Mouse (Mus musculus): ENCODE results near the gene Bcr. TPM values are rescaled to one million over a fixed set of nuclear protein-coding genes. Genes with fewer than 3 reads are reported as not detected.

The Bcr gene
- total RNA-seq, 2 experiments from 2014 or later: 7.3 to 10.5 TPM

DNA sequence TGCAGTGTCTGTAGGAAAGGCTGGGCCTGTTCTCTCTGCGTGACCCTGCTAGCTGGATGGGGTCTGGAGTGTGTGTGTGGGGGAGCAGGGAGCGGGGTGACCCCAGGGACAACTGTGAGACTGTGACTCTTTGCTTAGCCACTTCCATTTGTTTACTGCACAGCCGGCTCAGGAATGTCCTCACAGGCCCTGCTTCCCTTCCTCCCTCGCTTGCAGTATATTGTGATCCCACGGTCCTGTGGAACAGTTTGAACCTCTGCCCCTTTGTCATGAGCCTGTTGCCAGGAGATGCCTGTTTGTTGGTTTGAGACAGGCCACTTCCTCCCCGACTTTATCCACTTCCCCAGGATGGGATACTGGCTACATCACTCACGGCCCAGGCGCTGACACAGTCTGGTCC is 116.1 kb downstream of the Bcr start:
- DNase-seq (ENCODE audit: low spot score in 2 of 2): no peak

- no peak for DNase-seq (ENCODE audit: low spot score in 2 of 2)
Observed at GRCm38 (mm10) chr10:75178911-75179310, 118.5 kb downstream of the Bcr start.

GRCm38 (mm10) chr10:75182151-75182774 is 121.9 kb downstream of the Bcr start:
- DNase-seq (ENCODE audit: low spot score in 2 of 2): peak; percentile 55 to 70

DNA sequence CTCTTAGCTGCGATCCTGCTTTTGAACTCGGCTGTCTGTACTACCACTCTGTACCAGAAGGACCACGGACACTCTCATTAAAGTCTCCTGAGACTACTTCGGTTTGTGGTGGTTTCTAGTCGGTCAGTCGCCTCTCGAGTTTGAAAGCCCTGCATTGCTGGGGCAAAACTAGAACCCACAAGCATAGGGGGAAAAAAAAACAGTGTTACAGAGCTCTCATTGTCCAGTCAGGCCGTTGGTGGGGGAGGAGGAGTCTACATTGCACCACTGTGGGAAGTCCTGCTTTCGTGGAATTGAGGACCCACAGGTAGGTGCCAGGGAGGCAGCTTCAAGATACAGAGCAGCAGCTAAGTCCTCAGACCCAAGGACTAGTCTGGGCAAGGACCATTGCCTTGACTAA is 124.4 kb downstream of the Bcr start:
- DNase-seq (ENCODE audit: low spot score in 2 of 2): no peak

DNA sequence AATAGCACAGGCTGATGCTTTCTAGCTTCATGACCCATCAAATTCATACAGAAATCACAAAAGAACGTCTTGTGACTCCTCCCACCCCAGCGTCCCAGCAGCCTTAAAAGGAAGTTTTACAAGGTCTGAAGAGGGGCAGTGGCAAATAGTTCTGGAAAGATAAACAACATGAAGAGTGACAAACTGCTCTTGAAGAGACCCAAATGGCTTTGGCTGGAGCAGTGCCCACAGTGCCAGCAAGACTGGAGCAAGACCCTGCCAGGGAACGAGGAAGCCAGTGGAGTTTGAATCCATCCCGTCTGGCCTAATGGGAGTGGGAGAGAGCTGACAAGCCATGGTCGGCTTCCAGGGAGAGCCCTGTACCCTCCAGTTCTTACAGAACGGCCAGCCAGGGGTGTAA is 126.2 kb downstream of the Bcr start:
- peak in 1 of 2 experiments; percentile 13 for DNase-seq (ENCODE audit: low spot score in 2 of 2)

GRCm38 (mm10) chr10:75187366-75188056 is 127.1 kb downstream of the Bcr start:
- peak in 1 of 2 experiments; percentile 9 for DNase-seq (ENCODE audit: low spot score in 2 of 2)

GRCm38 (mm10) chr10:75191647-75192046 is 131.3 kb downstream of the Bcr start:
- DNase-seq (ENCODE audit: low spot score in 2 of 2): no peak

DNA sequence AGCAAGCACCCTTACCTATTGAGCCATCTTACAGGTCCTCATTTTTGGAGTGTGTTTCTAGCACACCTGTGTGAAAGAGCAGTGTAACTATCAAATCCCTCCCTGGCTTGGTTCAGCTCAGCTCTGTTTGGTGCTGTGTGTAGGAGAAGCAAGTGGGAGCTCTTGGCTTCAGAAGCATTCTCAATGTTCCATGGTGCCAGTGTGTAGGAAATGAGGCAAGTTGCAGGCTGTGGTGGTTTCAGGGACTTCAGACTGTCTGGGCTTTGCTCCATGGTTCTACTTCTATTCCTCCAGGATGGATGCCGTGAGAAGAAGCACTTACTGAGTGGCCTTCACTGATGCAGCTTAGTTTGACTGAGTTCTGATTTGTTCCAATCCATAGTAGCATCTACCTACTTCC is 137.4 kb downstream of the Bcr start:
- DNase-seq (ENCODE audit: low spot score in 2 of 2): no peak

DNA sequence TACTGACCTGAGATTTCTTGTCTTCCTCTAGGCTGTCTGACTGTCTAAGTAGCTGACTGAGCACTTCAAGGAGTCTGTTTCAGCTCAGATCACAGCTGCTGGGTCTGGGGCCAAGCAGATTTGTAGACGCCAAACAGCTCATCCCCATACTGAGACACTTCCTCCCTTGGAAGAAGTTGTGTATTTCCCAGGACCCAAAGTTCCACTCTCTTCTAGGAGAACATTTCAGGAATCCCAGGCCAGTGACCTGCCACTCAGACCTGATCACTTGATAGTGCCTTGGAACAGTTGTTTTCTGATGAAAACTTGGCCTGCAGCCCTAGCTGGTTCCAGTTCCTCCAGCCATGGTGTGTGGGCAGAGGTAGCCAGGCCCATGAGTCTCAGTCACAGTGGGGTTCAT is 140.3 kb downstream of the Bcr start:
- no peak for DNase-seq (ENCODE audit: low spot score in 2 of 2)

DNA sequence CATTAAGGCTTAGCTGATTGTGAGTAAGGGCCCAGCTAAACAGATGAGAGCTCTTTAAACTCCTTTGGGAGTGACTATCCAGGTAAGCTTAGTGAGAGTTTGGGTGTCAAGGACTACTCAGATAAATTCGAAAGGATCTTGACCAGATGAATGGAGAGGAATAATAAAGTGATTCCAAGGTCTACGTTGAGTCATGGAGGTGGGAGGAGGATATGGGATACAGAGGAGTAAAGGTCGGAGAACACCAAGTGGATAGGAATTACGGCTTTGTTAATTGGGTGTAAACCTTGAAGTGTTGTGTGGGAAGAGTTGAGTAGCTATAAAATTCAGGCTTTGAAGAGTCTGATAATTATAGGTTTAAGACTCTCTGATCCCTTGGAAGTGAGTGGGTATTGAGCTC is 145.8 kb downstream of the Bcr start:
- DNase-seq (ENCODE audit: low spot score in 2 of 2): no peak

DNA sequence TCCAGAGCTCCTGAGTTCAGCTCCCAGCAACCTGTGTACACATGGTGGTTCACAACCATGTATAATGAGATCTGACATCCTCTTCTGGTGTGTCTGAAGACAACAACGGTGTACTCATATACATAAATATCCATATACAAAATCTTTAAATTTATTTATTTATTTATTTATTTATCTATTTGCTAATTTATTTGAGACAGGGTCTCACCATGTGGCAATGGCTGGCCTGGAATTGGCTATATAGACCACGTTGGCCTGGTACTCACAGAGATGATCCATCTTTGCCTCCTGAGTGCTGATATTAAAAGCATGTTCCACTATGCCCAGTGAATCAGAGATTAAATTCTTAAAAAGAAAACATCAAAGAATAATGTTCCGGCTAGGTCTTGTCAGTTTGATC is 150.4 kb downstream of the Bcr start:
- no peak for DNase-seq (ENCODE audit: low spot score in 2 of 2)

GRCm38 (mm10) chr10:75211807-75212645 is 151.6 kb downstream of the Bcr start, which contains the start of gene Specc1l:
Gene Specc1l (plus strand): TSS chr10:75212073.
- peak; percentile 93 to 97 for DNase-seq (ENCODE audit: low spot score in 2 of 2)

- DNase-seq (ENCODE audit: low spot score in 2 of 2): no peak
Observed at GRCm38 (mm10) chr10:75212981-75213380, 152.6 kb downstream of the Bcr start.

DNA sequence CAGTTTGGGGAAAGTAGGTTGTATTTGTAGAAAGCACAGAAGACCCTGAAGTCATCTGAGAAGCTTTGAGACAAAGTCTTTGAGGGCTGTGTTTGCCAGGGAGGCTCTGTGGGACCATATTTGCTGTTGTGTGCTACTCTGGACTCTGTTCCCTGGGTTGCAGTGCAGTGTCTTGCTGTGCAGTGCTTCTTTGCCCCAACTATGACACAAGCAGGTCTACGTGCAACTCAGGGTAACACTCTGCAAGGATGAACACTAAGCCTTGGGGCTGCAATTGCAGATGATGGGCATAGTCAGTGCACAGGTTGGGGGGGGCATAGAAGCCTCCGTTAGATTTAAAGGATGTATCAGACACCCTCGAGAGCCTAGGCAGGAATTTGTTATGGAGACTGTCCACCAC is 160.3 kb downstream of the Bcr start:
- no peak for DNase-seq (ENCODE audit: low spot score in 2 of 2)

DNA sequence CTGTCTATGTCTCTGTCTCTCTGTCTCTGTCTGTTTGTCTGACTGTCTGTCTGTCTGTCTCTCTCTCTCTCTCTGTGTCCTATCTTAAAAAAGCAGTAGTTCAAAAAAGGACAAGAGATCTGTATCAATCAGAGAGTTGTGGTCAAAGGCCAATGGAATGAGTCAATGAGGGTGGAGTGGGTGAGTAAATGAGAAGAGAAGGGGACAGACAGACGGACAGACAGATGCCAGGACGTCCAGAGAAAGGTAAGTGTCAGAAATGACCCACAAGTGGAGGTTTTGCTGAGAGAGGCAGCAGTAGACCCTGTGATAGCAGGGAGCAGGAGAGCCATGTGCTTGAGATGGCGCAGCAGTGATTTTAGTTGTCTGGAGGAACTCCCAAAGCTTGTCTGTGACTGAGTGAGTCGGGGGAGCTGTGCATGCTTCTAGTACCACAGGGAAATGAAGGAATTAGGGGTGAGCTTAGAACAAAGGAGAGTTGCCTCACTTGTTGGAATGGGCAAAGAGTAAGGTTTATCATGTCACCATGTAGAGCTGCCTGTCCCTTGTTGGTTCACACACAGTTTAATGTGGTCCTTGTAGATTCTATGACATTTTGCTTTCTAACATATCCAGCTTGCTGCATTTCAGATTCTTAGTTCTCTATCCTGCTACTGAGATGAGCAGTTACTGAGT is 161.7 kb downstream of the Bcr start:
- no peak for DNase-seq (ENCODE audit: low spot score in 2 of 2)

DNA sequence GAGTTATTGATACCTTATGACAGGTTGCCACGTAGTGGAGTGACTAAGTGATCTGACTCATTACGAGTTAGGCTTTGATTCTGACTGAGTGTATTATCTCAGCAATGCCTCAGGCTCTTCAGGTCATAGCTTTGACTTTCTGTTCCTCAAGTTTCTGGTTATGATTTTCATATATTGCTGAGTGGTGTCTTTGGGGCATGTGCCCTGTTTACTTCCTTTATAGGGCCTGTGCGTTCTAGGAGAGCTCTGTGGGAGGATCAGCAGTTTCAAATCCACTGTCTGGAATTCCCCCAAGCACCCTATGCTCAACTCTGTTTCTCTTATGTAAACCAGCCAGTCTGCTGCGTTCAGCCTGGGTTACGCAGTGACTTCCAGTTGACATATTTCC is 162.2 kb downstream of the Bcr start:
- no peak for DNase-seq (ENCODE audit: low spot score in 2 of 2)

- no peak for DNase-seq (ENCODE audit: low spot score in 2 of 2)
Observed at GRCm38 (mm10) chr10:75224154-75224553, 163.8 kb downstream of the Bcr start.

DNA sequence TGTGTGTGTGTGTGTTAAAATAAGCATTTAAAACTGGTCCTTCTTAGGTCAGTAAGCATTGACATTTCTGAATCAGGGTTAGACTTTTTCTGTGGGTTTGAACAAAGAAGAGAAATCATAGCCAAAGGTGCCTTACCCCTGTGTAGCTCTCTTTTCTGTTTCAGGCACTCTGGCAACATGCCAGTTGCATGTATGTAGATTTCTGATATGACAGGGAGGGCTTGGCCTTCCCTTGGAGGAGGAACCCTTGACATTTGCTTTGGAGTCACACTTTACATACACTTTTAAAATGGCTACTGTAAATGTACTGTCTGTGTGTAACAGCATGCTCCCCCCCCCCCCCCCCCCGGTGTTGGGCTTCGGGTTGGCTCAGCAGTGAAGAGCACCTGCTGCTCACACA is 164.2 kb downstream of the Bcr start:
- DNase-seq (ENCODE audit: low spot score in 2 of 2): no peak

DNA sequence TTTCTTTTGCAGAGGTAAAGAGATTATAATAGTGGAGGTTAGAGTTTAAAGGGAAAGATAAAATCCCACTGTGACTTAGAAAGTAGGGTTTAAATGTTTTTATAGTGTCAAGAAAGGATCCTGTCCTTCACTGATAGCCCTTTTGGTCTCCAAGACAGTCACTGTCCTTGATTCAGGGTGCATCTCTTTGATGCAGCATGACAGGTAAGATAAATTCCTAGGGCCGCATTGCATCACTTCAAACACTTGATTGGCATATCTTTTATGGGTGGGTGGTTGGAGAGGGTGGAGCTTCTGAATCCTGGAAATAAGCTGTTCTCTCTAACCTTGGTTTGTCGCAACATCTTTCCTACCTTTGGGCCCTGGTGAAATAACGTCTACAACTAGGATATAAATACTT is 167.0 kb downstream of the Bcr start:
- no peak for DNase-seq (ENCODE audit: low spot score in 2 of 2)

GRCm38 (mm10) chr10:75230572-75230971 is 170.2 kb downstream of the Bcr start:
- DNase-seq (ENCODE audit: low spot score in 2 of 2): no peak

- no peak for DNase-seq (ENCODE audit: low spot score in 2 of 2)
Observed at GRCm38 (mm10) chr10:75231876-75232275, 171.5 kb downstream of the Bcr start.

All from gastrocnemius, postnatal 4 days (tissue).